Mouse (Mus musculus): ENCODE data around the gene Smco1. TPM values are rescaled to one million over a fixed set of nuclear protein-coding genes. Genes with fewer than 3 reads are reported as not detected.

The Smco1 gene
- total RNA-seq, 1 experiment from 2014 or later = not detected

DNA sequence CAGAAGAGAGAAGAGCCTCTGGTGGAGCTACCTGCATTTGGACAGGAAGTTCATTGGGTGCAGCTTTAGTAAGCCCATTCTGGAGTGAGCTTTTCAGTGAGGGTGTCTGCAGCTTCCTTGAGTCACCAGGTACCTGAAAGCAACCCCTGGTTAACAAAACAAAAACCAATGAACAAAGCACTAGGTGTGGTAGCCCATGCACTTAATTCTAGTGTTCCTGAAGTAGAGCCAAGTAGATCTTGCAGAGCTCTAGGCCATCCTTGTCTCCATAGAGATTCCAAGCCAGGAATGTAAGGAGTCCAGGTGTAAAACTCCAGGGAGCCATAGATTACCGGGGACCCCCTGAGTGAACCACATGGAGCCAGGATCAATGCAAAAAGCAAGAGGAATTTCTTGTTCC, 31.8 kb downstream of the Smco1 start:
- ATAC-seq (ENCODE audit: extremely low read depth, insufficient number of reproducible peaks, low FRiP score, poor library complexity, severe bottlenecking) = no peak

DNA sequence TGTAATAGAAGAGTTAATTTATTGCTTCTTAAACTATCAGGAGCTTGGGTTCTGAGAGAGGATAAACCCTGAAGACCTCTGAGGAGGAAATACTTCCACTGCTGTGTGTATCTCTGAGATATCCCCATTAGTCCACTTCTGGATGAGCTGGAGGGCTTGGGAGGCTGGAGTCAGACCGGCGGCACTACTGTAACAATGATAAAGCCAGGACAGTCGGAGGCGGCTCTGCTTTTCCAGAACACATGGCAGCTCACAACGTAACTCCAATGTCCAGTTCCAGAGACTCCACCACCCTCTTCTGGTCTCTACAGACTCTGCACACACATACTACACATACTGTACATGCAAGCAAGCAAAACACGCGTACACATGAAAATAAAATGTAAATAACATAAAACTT, 32.6 kb downstream of the Smco1 start:
- ATAC-seq (ENCODE audit: extremely low read depth, insufficient number of reproducible peaks, low FRiP score, poor library complexity, severe bottlenecking) = no peak

DNA sequence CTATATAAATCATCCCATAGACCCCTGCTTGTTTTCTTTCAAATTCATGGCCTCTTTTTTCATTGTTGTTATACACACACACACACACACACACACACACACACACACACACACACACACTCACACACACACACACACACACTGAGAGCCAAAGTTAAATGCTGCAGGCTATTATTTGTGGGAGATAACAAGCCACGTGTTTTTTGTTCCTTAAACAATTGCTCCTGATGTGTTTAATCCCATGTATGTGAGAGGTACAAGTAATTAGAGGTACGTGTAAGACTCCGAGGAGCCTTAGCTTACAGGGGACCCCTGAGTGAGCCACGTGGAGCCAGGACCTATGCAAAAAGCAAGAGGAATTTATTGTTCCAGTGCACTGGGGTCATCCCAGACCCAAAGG, 40.7 kb downstream of the Smco1 start:
- no peak for ATAC-seq (ENCODE audit: extremely low read depth, insufficient number of reproducible peaks, low FRiP score, poor library complexity, severe bottlenecking)

DNA sequence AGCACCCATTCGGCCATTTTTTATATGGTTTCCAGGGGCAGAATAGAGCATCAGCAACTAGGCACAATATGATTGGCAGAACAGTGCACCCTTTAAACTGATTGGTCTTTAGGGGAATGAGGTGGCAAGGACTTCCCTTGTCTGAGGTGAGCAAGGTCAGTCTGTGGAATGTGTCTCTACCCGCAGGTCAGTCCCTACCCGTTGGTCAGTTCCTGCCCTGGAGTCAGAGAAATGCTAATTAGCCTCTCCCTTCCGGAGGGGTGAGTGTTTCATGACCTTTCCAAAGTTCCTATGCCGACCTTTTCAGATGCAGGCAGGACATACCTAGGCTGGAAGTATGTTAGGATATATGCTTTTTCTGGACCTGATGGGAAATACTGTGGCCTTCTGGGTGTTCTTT, 41.1 kb downstream of the Smco1 start:
- no peak for ATAC-seq (ENCODE audit: extremely low read depth, insufficient number of reproducible peaks, low FRiP score, poor library complexity, severe bottlenecking)

DNA sequence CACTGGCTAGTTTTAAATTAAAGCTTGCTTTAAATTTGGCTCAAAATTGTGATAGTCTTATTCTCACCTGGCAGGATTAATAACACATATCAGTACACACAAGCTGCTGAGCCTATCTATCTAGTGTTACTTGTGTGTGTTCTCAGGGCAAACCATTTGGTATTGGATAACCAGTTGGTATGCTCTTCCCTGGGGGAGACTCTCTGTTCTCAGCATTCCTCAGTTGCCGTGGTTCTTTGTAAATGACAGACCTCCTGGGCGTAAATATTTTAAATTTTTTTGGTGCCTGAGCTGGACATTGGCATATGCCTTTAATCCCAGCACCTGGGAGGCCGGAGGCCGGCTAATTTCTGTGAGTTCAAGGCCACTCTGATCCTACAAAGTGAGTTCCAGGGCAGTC, 41.6 kb downstream of the Smco1 start:
- ATAC-seq (ENCODE audit: extremely low read depth, insufficient number of reproducible peaks, low FRiP score, poor library complexity, severe bottlenecking) = no peak

DNA sequence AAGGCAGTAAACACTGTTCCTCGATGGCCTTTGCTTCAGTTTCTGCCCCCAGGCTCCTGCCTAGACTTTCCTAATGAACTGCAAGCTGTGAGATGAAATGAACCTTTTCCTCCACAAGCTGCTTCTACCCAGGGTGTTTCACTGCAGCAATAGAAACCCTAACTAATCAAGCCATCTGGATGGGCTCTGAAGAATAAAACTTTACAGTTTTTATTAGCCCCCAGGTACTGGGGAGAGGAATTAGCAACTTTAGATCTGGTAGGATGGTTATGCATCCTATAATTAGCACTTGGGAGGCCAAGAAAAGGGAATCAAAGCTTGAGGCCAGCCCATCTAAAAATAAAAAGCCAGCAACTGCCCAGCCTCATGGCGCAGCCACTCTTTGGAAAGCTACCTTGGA, 45.3 kb downstream of the Smco1 start:
- no peak for ATAC-seq (ENCODE audit: extremely low read depth, insufficient number of reproducible peaks, low FRiP score, poor library complexity, severe bottlenecking)

DNA sequence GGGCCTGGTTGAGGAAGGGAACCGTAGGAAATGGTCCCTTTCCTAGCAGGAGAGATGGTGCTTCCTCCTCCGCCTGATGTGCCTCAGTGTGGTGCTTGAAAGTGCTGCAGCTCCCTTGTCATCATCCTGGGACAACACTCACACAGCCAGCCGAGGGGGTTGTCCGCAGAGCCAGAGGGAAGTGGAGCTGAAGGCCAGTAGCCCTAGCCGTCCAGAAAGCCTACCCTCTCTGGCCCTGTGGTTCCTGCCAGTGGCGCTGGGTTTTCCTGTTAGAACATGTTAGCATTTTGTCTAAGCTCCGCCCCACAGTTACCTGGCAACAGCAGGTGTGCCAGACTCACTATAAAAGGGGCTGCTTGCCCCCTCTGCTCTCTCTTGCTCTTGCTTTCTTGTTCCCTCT, 52.7 kb downstream of the Smco1 start:
- ATAC-seq (ENCODE audit: extremely low read depth, insufficient number of reproducible peaks, low FRiP score, poor library complexity, severe bottlenecking) = no peak

Other genes starting within 250 kb of the Smco1 start
- gene Pak2, start 192.1 kb upstream of the Smco1 start, total RNA-seq (2017) = 114 and 128 TPM in 2 replicates
- 65.8 and 67.4 TPM in 2 replicates for gene Pigx, start 171.7 kb upstream of the Smco1 start, total RNA-seq (2017)
- gene Cep19, start 171.7 kb upstream of the Smco1 start, total RNA-seq (2017) = 59.0 and 64.6 TPM in 2 replicates
- gene Nrros, start 105.9 kb upstream of the Smco1 start, total RNA-seq (2017) = 142 and 149 TPM in 2 replicates
- 1.6 TPM in 1 of 2 replicates, not detected in the other for gene Bex6, start 91.6 kb upstream of the Smco1 start, total RNA-seq (2017)
- 13.9 and 15.0 TPM in 2 replicates for gene Fbxo45, start 24.3 kb upstream of the Smco1 start, total RNA-seq (2017)
- gene Wdr53, start 24.2 kb upstream of the Smco1 start, total RNA-seq (2017) = 18.7 and 19.7 TPM in 2 replicates
- gene Rnf168, start 6.0 kb downstream of the Smco1 start, total RNA-seq (2017) = 18.4 and 22.1 TPM in 2 replicates
- 64.1 and 68.0 TPM in 2 replicates for gene Ubxn7, start 60.8 kb downstream of the Smco1 start, total RNA-seq (2017)
- gene Tm4sf19, start 129.0 kb downstream of the Smco1 start, total RNA-seq (2017) = not detected in 2 replicates
- 44.0 and 46.0 TPM in 2 replicates for gene Tctex1d2, start 148.2 kb downstream of the Smco1 start, total RNA-seq (2017)
- 65.5 and 66.3 TPM in 2 replicates for gene Pcyt1a, start 159.5 kb downstream of the Smco1 start, total RNA-seq (2017)
- 0.37 TPM in 1 of 2 replicates, not detected in the other for gene Slc51a, start 216.4 kb downstream of the Smco1 start, total RNA-seq (2017)
- gene Zdhhc19, start 224.8 kb downstream of the Smco1 start, total RNA-seq (2017) = not detected in 2 replicates

Measured in neutrophil, adult 5-6 weeks (primary cell).